Mouse (Mus musculus): ENCODE results near the gene Cd8b1.

DNA sequence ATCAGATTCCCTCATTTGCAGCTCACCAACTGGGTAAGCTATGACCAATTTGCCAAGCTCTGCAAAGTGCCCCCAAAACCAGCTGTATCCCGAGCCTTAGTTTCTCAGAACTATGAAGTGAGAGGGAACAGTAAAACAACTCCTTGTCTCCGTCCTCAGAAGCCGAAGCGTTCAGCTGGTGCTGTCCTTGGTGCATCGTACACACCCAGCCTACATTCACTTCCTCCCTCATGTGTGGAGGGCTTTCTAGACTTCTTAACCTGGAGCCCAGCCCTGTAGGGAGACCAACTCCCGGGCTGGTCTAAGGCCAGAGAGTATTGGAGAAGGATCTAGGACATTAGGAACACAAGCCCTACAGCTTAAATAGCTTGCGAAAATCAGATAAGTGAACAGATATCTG is 7.9 kb downstream of the Cd8b1 start:
- no peak for TF ChIP-seq CTCF (IDR thresholded peaks at IDR 0.05; ENCODE audit: borderline replicate concordance, control insufficient read depth, extremely low read depth, insufficient read depth, low read length, poor library complexity)
- TF ChIP-seq POLR2A (IDR thresholded peaks at IDR 0.05; ENCODE audit: control insufficient read depth, extremely low read depth, insufficient read depth, low read length, poor library complexity): 0 out of 2 replicates have a peak, but pooled peaks have one; percentile 17

All from thymus, adult 2 months (tissue).